Mouse (Mus musculus) heart, postnatal 0 days (tissue): ENCODE results near the gene Dnal4. TPM values are rescaled to one million over a fixed set of nuclear protein-coding genes. Genes with fewer than 3 reads are reported as not detected.

Experiments
- ATAC-seq: fragments of 200-750 bp; cut with Nextera tagmentation; 2 replicates; pipeline ENCODE4 v1.8.0; 2017; ENCODE audit warnings: low read depth, moderate number of reproducible peaks, moderate library complexity; ENCODE audit not compliant: insufficient read depth
- DNase-seq: peaks from one replicate; pipeline ENCODE4 v3.0.0-alpha.2; 2016; ENCODE audit warnings: low spot score
- H3K27ac ChIP-seq: fragments of 300-500 bp; sonication (generic); 2 replicates; pipeline ENCODE4 v1.5.1; 2014; ENCODE audit warnings: low read depth, mild to moderate bottlenecking
- H3K27me3 ChIP-seq: fragments of 300-500 bp; sonication (generic); 2 replicates; pipeline ENCODE4 v1.6.1; 2014; ENCODE audit warnings: low read length, mixed read lengths; ENCODE audit not compliant: control insufficient read depth, insufficient read depth
- H3K36me3 ChIP-seq: fragments of 300-500 bp; sonication (generic); replicated peaks from 2 replicates; pipeline ENCODE4 v1.6.1; 2014; ENCODE audit warnings: low read length, mixed read lengths; ENCODE audit not compliant: control insufficient read depth, insufficient read depth
- H3K4me1 ChIP-seq: fragments of 300-500 bp; sonication (generic); 2 replicates; pipeline ENCODE4 v1.6.1; 2014; ENCODE audit warnings: antibody characterized with exemption; ENCODE audit not compliant: control insufficient read depth, insufficient read depth
- H3K4me2 ChIP-seq: fragments of 300-500 bp; sonication (generic); 2 replicates; pipeline ENCODE4 v1.6.1; 2014; ENCODE audit warnings: low read depth, mild to moderate bottlenecking, low read length, moderate library complexity
- H3K4me3 ChIP-seq: fragments of 300-500 bp; sonication (generic); 2 replicates; pipeline ENCODE4 v1.5.1; 2014; ENCODE audit warnings: low read depth, low read length
- H3K9ac ChIP-seq: fragments of 300-500 bp; sonication (generic); replicated peaks from 2 replicates; pipeline ENCODE4 v1.6.1; 2014; ENCODE audit warnings: low read depth, low read length, mixed read lengths
- H3K9me3 ChIP-seq: fragments of 300-500 bp; sonication (generic); replicated peaks from 2 replicates; pipeline ENCODE4 v1.6.1; 2016; ENCODE audit warnings: low read length; ENCODE audit not compliant: control insufficient read depth
- CTCF ChIP-seq: IDR thresholded peaks from 2 replicates; pipeline ENCODE4 v1.5.1; 2016; ENCODE audit warnings: antibody characterized with exemption, control low read depth, low read depth
- EP300 ChIP-seq: IDR thresholded peaks from 2 replicates; pipeline ENCODE4 v1.6.1; 2016; ENCODE audit warnings: antibody characterized with exemption, low read depth
- WGBS: fragments of 180-500 bp; shearing (Covaris S2); extraction: QIAGEN DNeasy Blood & Tissue Kit; methylation state at CpG from one replicate; pipeline ENCODE4 v1.1.7; 2014; 5-methylcytosine and 5-hydroxymethylcytosine counted together
- polyA plus RNA-seq: library from polyadenylated mRNA; unstranded; fragments of >200 nt; fragmentation: Nextera tagmentation; extraction: Ambion mirVana; gene quantifications from 2 replicates; pipeline ENCODE4 v1.2.1, GENCODE M21; 2015
- total RNA-seq: library from RNA; depleted of rRNA; stranded (reverse); fragments of >200 nt; gene quantifications from 2 replicates; pipeline ENCODE4 v1.2.3, GENCODE M21; 2014; ENCODE audit warnings: low replicate concordance

Gene Dnal4
- total and polyA plus RNA-seq, 2 experiments from 2014 or later: 35.5 TPM

GRCm38 (mm10) chr15:79775662-79776061 lies 2.0 kb downstream of the Dnal4 start:
- H3K4me2 ChIP-seq: no peak overlapping the region
- H3K4me1 ChIP-seq: peaks cover 18% of the 10 kb centered on the region
- no peak for DNase-seq
- H3K9me3 ChIP-seq: no peaks in the 10 kb centered on the region
- no peak overlapping the region for H3K9ac ChIP-seq
- TF ChIP-seq EP300: no peak
- 46% methylated on average over 7 of the region's 7 CpGs for WGBS
- H3K36me3 ChIP-seq: no peaks in the 10 kb centered on the region
- H3K27ac ChIP-seq: no peak overlapping the region
- no peak for ATAC-seq
- H3K27me3 ChIP-seq: no peaks in the 10 kb centered on the region
- no peak overlapping the region for H3K4me3 ChIP-seq

- Histone ChIP-seq H3K4me3 (peak overlapping the region; percentile 83), H3K9me3 (no peaks in the 10 kb centered on the region), H3K27me3 (no peaks in the 10 kb centered on the region), H3K27ac (peak overlapping the region; percentile 77), H3K36me3 (no peaks in the 10 kb centered on the region), H3K4me1 (peaks cover 31% of the 10 kb centered on the region), H3K4me2 (peak overlapping the region; percentile 83), H3K9ac (peak overlapping the region; percentile 69)
- peak; percentile 99 for DNase-seq
- TF ChIP-seq CTCF: no peak
- TF ChIP-seq EP300: no peak
- under 1% methylated on average over 50 of the region's 50 CpGs for WGBS
- peak; percentile 99 for ATAC-seq
Observed at GRCm38 (mm10) chr15:79774117-79775027, 3.3 kb downstream of the Dnal4 start.

- no peaks in the 10 kb centered on the region for H3K27me3 ChIP-seq
- no peaks in the 10 kb centered on the region for H3K36me3 ChIP-seq
- peaks cover 67% of the 10 kb centered on the region for H3K4me1 ChIP-seq
- no peak for TF ChIP-seq EP300
- TF ChIP-seq CTCF: no peak
- ATAC-seq (no peak), DNase-seq (no peak)
- H3K4me2 ChIP-seq: 0 out of 2 replicates have a peak overlapping the region, but pooled peaks have one; percentile 15
- WGBS: 37% methylated on average over 21 of the region's 21 CpGs
- H3K4me3 ChIP-seq: no peak overlapping the region
- H3K9ac ChIP-seq: no peak overlapping the region
- H3K9me3 ChIP-seq: no peaks in the 10 kb centered on the region
- no peak overlapping the region for H3K27ac ChIP-seq
Observed at GRCm38 (mm10) chr15:79770629-79771240, 6.9 kb downstream of the Dnal4 start.

GRCm38 (mm10) chr15:79768302-79768701 lies 9.3 kb downstream of the Dnal4 start:
- no peak for DNase-seq
- no peak overlapping the region for H3K4me3 ChIP-seq
- ATAC-seq: no peak
- peaks cover 12% of the 10 kb centered on the region; the same call in 1 of the 2 replicates for H3K36me3 ChIP-seq
- no peak overlapping the region for H3K4me2 ChIP-seq
- H3K4me1 ChIP-seq: peaks cover 66% of the 10 kb centered on the region
- H3K27ac ChIP-seq: peak overlapping the region; percentile 64; the same call in 1 of the 2 replicates
- H3K9ac ChIP-seq: no peak overlapping the region
- no peak for TF ChIP-seq EP300
- TF ChIP-seq CTCF: no peak
- H3K9me3 ChIP-seq: no peaks in the 10 kb centered on the region
- WGBS: 59% methylated on average over 6 of the region's 6 CpGs
- no peaks in the 10 kb centered on the region for H3K27me3 ChIP-seq

- Histone ChIP-seq H3K27ac (peak overlapping the region; percentile 64), H3K4me2 (peak overlapping the region; percentile 28), H3K4me3 (0 out of 2 replicates have a peak overlapping the region, but pooled peaks have one; percentile 11), H3K27me3 (no peaks in the 10 kb centered on the region), H3K4me1 (peaks cover 66% of the 10 kb centered on the region), H3K36me3 (peaks cover 21% of the 10 kb centered on the region), H3K9me3 (no peaks in the 10 kb centered on the region), H3K9ac (0 out of 2 replicates have a peak overlapping the region, but pooled peaks have one; percentile 7)
- ATAC-seq (peak; percentile 55), DNase-seq (peak; percentile 60)
- TF ChIP-seq CTCF (no peak), EP300 (no peak)
- WGBS: 27% methylated on average over 16 of the region's 16 CpGs
Observed at GRCm38 (mm10) chr15:79767327-79767961, 10.2 kb downstream of the Dnal4 start.
